Mouse (Mus musculus): ENCODE measurements around the gene Elmsan1.
A peak's percentile ranks its signal among the peaks of the same experiment; 100 is the strongest.

Gene Elmsan1

GRCm38 (mm10) chr12:84193642-84194399, 24.9 kb downstream of the Elmsan1 start:
- DNase-seq (ENCODE audit: low spot score in 2 of 2): peak; percentile 86 to 92

- DNase-seq (ENCODE audit: low spot score in 2 of 2): peak in 1 of 2 experiments; percentile 69
Observed at GRCm38 (mm10) chr12:84192741-84193641, 25.7 kb downstream of the Elmsan1 start.

- no peak for DNase-seq (ENCODE audit: low spot score in 2 of 2)
Observed at GRCm38 (mm10) chr12:84192280-84192679, 26.4 kb downstream of the Elmsan1 start.

- DNase-seq (ENCODE audit: low spot score in 2 of 2): no peak
Observed at GRCm38 (mm10) chr12:84191770-84192169, 26.9 kb downstream of the Elmsan1 start.

- DNase-seq (ENCODE audit: low spot score in 2 of 2): no peak
Observed at GRCm38 (mm10) chr12:84191190-84191589, 27.5 kb downstream of the Elmsan1 start.

- no peak for DNase-seq (ENCODE audit: low spot score in 2 of 2)
Observed at GRCm38 (mm10) chr12:84190151-84190820, 28.4 kb downstream of the Elmsan1 start.

GRCm38 (mm10) chr12:84188881-84189444, 29.7 kb downstream of the Elmsan1 start:
- no peak for DNase-seq (ENCODE audit: low spot score in 2 of 2)

- DNase-seq (ENCODE audit: low spot score in 2 of 2): no peak
Observed at GRCm38 (mm10) chr12:84187752-84188601, 30.7 kb downstream of the Elmsan1 start.

- DNase-seq (ENCODE audit: low spot score in 2 of 2): no peak
Observed at GRCm38 (mm10) chr12:84186950-84187349, 31.7 kb downstream of the Elmsan1 start.

- no peak for DNase-seq (ENCODE audit: low spot score in 2 of 2)
Observed at GRCm38 (mm10) chr12:84186536-84186935, 32.1 kb downstream of the Elmsan1 start.

GRCm38 (mm10) chr12:84185547-84185946, 33.1 kb downstream of the Elmsan1 start:
- no peak for DNase-seq (ENCODE audit: low spot score in 2 of 2)

GRCm38 (mm10) chr12:84184979-84185378, 33.7 kb downstream of the Elmsan1 start:
- no peak for DNase-seq (ENCODE audit: low spot score in 2 of 2)

- no peak for DNase-seq (ENCODE audit: low spot score in 2 of 2)
Observed at GRCm38 (mm10) chr12:84181999-84182398, 36.7 kb downstream of the Elmsan1 start.

GRCm38 (mm10) chr12:84180701-84181435, 37.8 kb downstream of the Elmsan1 start:
- peak in 1 of 2 experiments; percentile 65 for DNase-seq (ENCODE audit: low spot score in 2 of 2)

- no peak for DNase-seq (ENCODE audit: low spot score in 2 of 2)
Observed at GRCm38 (mm10) chr12:84180090-84180489, 38.6 kb downstream of the Elmsan1 start.

- DNase-seq (ENCODE audit: low spot score in 2 of 2): no peak
Observed at GRCm38 (mm10) chr12:84178652-84179445, 39.8 kb downstream of the Elmsan1 start.

- DNase-seq (ENCODE audit: low spot score in 2 of 2): no peak
Observed at GRCm38 (mm10) chr12:84178052-84178451, 40.6 kb downstream of the Elmsan1 start.

- DNase-seq (ENCODE audit: low spot score in 2 of 2): no peak
Observed at GRCm38 (mm10) chr12:84176886-84177765, 41.6 kb downstream of the Elmsan1 start.
